18 mouse cellular contexts compared by ENCODE assay signal in genomic region chr1:169924567-169924966, GRCm38 (mm10). TPM values are rescaled to one million over a fixed set of nuclear protein-coding genes. Genes with fewer than 3 reads are reported as not detected.
"Had no signal": no experiment of that assay in that cellular context is flagged by ENCODE, and none has a peak within 500 bp of the region (broad histone marks: within the 10 kb centered on the region; RNA-seq: fewer than 3 reads in every experiment).

No protein-coding gene starts in this region.

- H3K4me1 ChIP-seq: liver, embryonic 12.5 days had no signal

- H3K27me3 ChIP-seq: limb, embryonic 15.5 days had no signal

- ATAC-seq: liver, embryonic 12.5 days had no signal

- H3K27ac ChIP-seq: limb, embryonic 15.5 days; liver, embryonic 12.5 days; midbrain, embryonic 10.5 days; neural tube, embryonic 15.5 days had no signal

- H3K9ac ChIP-seq: limb, embryonic 15.5 days; liver, embryonic 12.5 days; lung, embryonic 14.5 days; neural tube, embryonic 15.5 days had no signal

- H3K36me3 ChIP-seq: limb, embryonic 15.5 days; liver, embryonic 12.5 days; midbrain, embryonic 10.5 days; neural tube, embryonic 15.5 days had no signal

- H3K9me3 ChIP-seq: limb, embryonic 15.5 days; liver, embryonic 12.5 days; midbrain, embryonic 10.5 days; neural tube, embryonic 15.5 days had no signal

- H3K4me3 ChIP-seq: limb, embryonic 15.5 days; liver, embryonic 12.5 days; midbrain, embryonic 10.5 days; myocyte; neural tube, embryonic 15.5 days had no signal

- DNase-seq: kidney, postnatal 25 days; layer of hippocampus, adult 9-11 months; layer of hippocampus, postnatal 36 days; lung, embryonic 14.5 days; lung, postnatal 10 days; lung, postnatal 4 days; midbrain, embryonic 14.5 days; spleen, adult 18-20 months; thymus, postnatal 36 days had no signal

- H3K4me2 ChIP-seq: limb, embryonic 15.5 days; liver, embryonic 12.5 days; lung, embryonic 14.5 days; neural tube, embryonic 15.5 days had no signal

RNA-seq across cellular contexts. Expression of gene Ccdc190, which starts 3.9 kb away (rescaled TPM):
- total RNA-seq: megakaryocyte, adult 5-6 weeks had no signal
- polyA plus RNA-seq: limb, embryonic 11.5 days; liver, embryonic 12.5 days; liver, embryonic 16.5 days; myocyte; stomach, embryonic 14.5 days had no signal
